Mouse (Mus musculus) liver, postnatal 0 days (tissue): Measurements from ENCODE around the gene Map4k4. TPM values are rescaled to one million over a fixed set of nuclear protein-coding genes. Genes with fewer than 3 reads are reported as not detected.
A peak's percentile ranks its signal among the peaks of the same experiment; 100 is the strongest.

Source experiments
- ATAC-seq: fragments of 200-750 bp; cut with Nextera tagmentation; 2 replicates; pipeline ENCODE4 v1.8.0; 2017; ENCODE audit warnings: mild to moderate bottlenecking, moderate library complexity
- DNase-seq: peaks from one replicate; pipeline ENCODE4 v3.0.0-alpha.2; 2016
- H3K27ac ChIP-seq: fragments of 300-500 bp; sonication (generic); 2 replicates; pipeline ENCODE4 v1.5.1; 2014; ENCODE audit warnings: antibody characterized with exemption, moderate library complexity, mild to moderate bottlenecking, low read depth
- H3K27me3 ChIP-seq: fragments of 300-500 bp; sonication (generic); 2 replicates; pipeline ENCODE4 v1.6.1; 2014; ENCODE audit warnings: low read length, control low read depth, mixed read lengths; ENCODE audit not compliant: insufficient read depth
- H3K36me3 ChIP-seq: fragments of 300-500 bp; sonication (generic); replicated peaks from 2 replicates; pipeline ENCODE4 v1.6.1; 2014; ENCODE audit warnings: mild to moderate bottlenecking, control low read depth, low read length, moderate library complexity, mixed read lengths; ENCODE audit not compliant: insufficient read depth
- H3K4me1 ChIP-seq: fragments of 300-500 bp; sonication (generic); 2 replicates; pipeline ENCODE4 v1.6.1; 2014; ENCODE audit warnings: antibody characterized with exemption, mild to moderate bottlenecking, control low read depth; ENCODE audit not compliant: insufficient read depth
- H3K4me2 ChIP-seq: fragments of 300-500 bp; sonication (generic); 2 replicates; pipeline ENCODE4 v1.6.1; 2014; ENCODE audit warnings: low read depth, mild to moderate bottlenecking, low read length, moderate library complexity, mixed read lengths
- H3K4me3 ChIP-seq: fragments of 300-500 bp; sonication (generic); 2 replicates; pipeline ENCODE4 v1.5.1; 2014; ENCODE audit warnings: low read depth, low read length
- H3K9ac ChIP-seq: fragments of 300-500 bp; sonication (generic); replicated peaks from 2 replicates; pipeline ENCODE4 v1.6.1; 2014; ENCODE audit warnings: mild to moderate bottlenecking, moderate library complexity
- H3K9me3 ChIP-seq: fragments of 300-500 bp; sonication (generic); 2 replicates; pipeline ENCODE4 v1.6.1; 2016; ENCODE audit warnings: mild to moderate bottlenecking, control low read depth, low read length, mixed read lengths
- CTCF ChIP-seq: sonication (generic); IDR thresholded peaks from 2 replicates; pipeline ENCODE4 v1.5.1; 2016; ENCODE audit warnings: antibody characterized with exemption, low read depth
- EP300 ChIP-seq: IDR thresholded peaks from 2 replicates; pipeline ENCODE4 v1.6.1; 2016; ENCODE audit warnings: antibody characterized with exemption, low read depth, mild to moderate bottlenecking
- WGBS: fragments of 180-500 bp; shearing (Covaris S2); extraction: QIAGEN DNeasy Blood & Tissue Kit; methylation state at CpG from one replicate; pipeline ENCODE4 v1.1.7; 2014; ENCODE audit not compliant: insufficient replicate concordance; 5-methylcytosine and 5-hydroxymethylcytosine counted together
- polyA plus RNA-seq: library from polyadenylated mRNA; unstranded; fragments of >200 nt; fragmentation: Nextera tagmentation; extraction: Ambion mirVana; gene quantifications from 2 replicates; pipeline ENCODE4 v1.2.1, GENCODE M21; 2015

Gene Map4k4
- polyA plus RNA-seq, 1 experiment from 2014 or later = 4.2 TPM

- Histone ChIP-seq H3K27me3 (no peaks in the 10 kb centered on the region), H3K9me3 (no peaks in the 10 kb centered on the region), H3K36me3 (peaks cover 45% of the 10 kb centered on the region), H3K27ac (no peak overlapping the region), H3K9ac (no peak overlapping the region), H3K4me3 (no peak overlapping the region), H3K4me2 (no peak overlapping the region), H3K4me1 (peaks cover 4% of the 10 kb centered on the region; the same call in 1 of the 2 replicates)
- ATAC-seq = no peak
- TF ChIP-seq EP300 = no peak
- no peak for TF ChIP-seq CTCF
- 87% methylated on average over 15 of the region's 15 CpGs for WGBS
- DNase-seq = no peak
Observed at GRCm38 (mm10) chr1:40023206-40023605, 122.5 kb downstream of the Map4k4 start.

GRCm38 (mm10) chr1:40023748-40024147, 123.0 kb downstream of the Map4k4 start:
- H3K4me1 ChIP-seq = peaks cover 4% of the 10 kb centered on the region; the same call in 1 of the 2 replicates
- no peak for ATAC-seq
- 73% methylated on average over 3 of the region's 3 CpGs for WGBS

GRCm38 (mm10) chr1:40024554-40025320, 124.0 kb downstream of the Map4k4 start:
- 91% methylated on average over 27 of the region's 27 CpGs for WGBS
- no peaks in the 10 kb centered on the region for H3K27me3 ChIP-seq
- H3K9ac ChIP-seq = no peak overlapping the region
- peaks cover 39% of the 10 kb centered on the region for H3K36me3 ChIP-seq
- H3K9me3 ChIP-seq = no peaks in the 10 kb centered on the region
- H3K4me2 ChIP-seq = no peak overlapping the region
- no peak for TF ChIP-seq EP300
- no peak for TF ChIP-seq CTCF
- peaks cover 4% of the 10 kb centered on the region; the same call in 1 of the 2 replicates for H3K4me1 ChIP-seq
- no peak overlapping the region for H3K4me3 ChIP-seq
- ATAC-seq = no peak
- no peak for DNase-seq
- no peak overlapping the region for H3K27ac ChIP-seq

More at GRCm38 (mm10) chr1:40023748-40024147, 123.0 kb downstream of the Map4k4 start:
- H3K4me3 ChIP-seq = no peak overlapping the region
- H3K27ac ChIP-seq = no peak overlapping the region
- no peak for DNase-seq
- no peak overlapping the region for H3K9ac ChIP-seq
- H3K9me3 ChIP-seq = no peaks in the 10 kb centered on the region
- H3K4me2 ChIP-seq = no peak overlapping the region
- H3K27me3 ChIP-seq = no peaks in the 10 kb centered on the region
- peaks cover 45% of the 10 kb centered on the region for H3K36me3 ChIP-seq
- TF ChIP-seq CTCF (no peak), EP300 (no peak)

GRCm38 (mm10) chr1:40025416-40025815, 124.7 kb downstream of the Map4k4 start:
- peaks cover 4% of the 10 kb centered on the region; the same call in 1 of the 2 replicates for H3K4me1 ChIP-seq
- ATAC-seq (no peak), DNase-seq (no peak)
- H3K36me3 ChIP-seq = peaks cover 34% of the 10 kb centered on the region
- no peak overlapping the region for H3K4me3 ChIP-seq
- no peak overlapping the region for H3K4me2 ChIP-seq
- no peaks in the 10 kb centered on the region for H3K27me3 ChIP-seq
- no peak overlapping the region for H3K27ac ChIP-seq
- H3K9me3 ChIP-seq = no peaks in the 10 kb centered on the region
- no peak overlapping the region for H3K9ac ChIP-seq
- TF ChIP-seq EP300 = no peak
- WGBS = 82% methylated on average over 5 of the region's 5 CpGs

- no peak overlapping the region for H3K9ac ChIP-seq
- H3K36me3 ChIP-seq = peaks cover 32% of the 10 kb centered on the region
- H3K27me3 ChIP-seq = no peaks in the 10 kb centered on the region
- no peaks in the 10 kb centered on the region for H3K9me3 ChIP-seq
- H3K4me3 ChIP-seq = no peak overlapping the region
- ATAC-seq (no peak), DNase-seq (peak; percentile 41)
- 66% methylated on average over 7 of the region's 7 CpGs for WGBS
- H3K4me1 ChIP-seq = peaks cover 4% of the 10 kb centered on the region; the same call in 1 of the 2 replicates
- H3K4me2 ChIP-seq = no peak overlapping the region
- no peak for TF ChIP-seq EP300
- no peak for TF ChIP-seq CTCF
- H3K27ac ChIP-seq = no peak overlapping the region
Observed at GRCm38 (mm10) chr1:40027116-40027620, 126.5 kb downstream of the Map4k4 start.

GRCm38 (mm10) chr1:40028207-40028998, 127.7 kb downstream of the Map4k4 start:
- TF ChIP-seq CTCF (no peak), EP300 (no peak)
- no peak overlapping the region for H3K9ac ChIP-seq
- no peak overlapping the region for H3K27ac ChIP-seq
- H3K27me3 ChIP-seq = no peaks in the 10 kb centered on the region
- H3K36me3 ChIP-seq = peaks cover 20% of the 10 kb centered on the region
- H3K4me1 ChIP-seq = no peaks in the 10 kb centered on the region; the same call in 1 of the 2 replicates
- ATAC-seq (0 out of 2 replicates have a peak, but pooled peaks have one; percentile 19), DNase-seq (no peak)
- WGBS = 81% methylated on average over 12 of the region's 12 CpGs
- H3K9me3 ChIP-seq = no peaks in the 10 kb centered on the region
- no peak overlapping the region for H3K4me3 ChIP-seq
- no peak overlapping the region for H3K4me2 ChIP-seq
